Mouse (Mus musculus): ENCODE measurements around the gene Dnpep.

Dnpep gene

DNA sequence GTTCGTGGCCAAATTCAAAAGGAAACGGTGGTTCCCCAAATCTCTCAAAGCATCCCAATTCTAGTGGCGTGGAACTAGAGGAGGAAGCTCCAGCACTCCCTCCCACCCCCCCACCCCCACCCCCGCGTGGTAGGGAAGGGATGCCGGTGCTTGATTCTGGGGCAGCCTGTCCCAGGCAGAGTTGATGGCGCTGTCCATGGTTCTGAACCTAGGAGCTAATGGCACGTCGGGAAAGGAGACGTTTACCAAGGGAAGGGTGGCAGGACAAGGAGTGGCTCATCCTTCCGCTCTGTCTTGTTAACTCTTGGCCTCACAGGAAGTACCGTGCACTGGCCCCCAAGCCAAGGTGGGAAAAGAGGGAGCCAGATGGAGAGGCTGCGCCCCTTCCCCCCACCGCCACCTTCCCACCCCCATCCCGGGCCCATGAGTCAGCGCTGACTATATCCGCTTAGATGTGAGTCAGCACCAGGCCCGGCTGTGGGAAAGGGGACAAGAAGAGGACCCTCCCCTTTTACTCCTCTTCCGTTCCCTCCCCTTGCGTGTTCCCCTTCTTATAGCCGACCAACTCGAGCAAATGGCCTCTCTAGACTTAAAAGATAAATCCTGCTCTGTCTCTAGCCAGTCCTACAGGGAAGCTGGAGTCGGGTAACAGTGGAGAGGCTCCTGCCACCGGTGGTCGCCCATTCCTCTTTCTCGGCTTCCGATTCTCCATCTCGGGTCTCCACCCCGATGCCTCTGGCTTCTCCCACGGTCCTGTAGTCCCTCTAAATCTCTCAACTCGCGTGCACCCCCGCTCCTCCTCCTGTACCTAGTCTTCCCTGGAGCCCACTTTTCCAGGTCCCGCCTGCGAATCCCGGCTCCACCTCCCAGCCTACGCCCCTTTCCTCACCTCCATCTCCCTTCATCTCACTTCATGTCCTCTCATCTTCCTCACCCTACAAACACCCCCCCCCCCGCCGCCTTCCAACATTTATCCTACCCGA is 54.5 kb downstream of the Dnpep start:
- DNase-seq (ENCODE audit: low spot score), result no peak

DNA sequence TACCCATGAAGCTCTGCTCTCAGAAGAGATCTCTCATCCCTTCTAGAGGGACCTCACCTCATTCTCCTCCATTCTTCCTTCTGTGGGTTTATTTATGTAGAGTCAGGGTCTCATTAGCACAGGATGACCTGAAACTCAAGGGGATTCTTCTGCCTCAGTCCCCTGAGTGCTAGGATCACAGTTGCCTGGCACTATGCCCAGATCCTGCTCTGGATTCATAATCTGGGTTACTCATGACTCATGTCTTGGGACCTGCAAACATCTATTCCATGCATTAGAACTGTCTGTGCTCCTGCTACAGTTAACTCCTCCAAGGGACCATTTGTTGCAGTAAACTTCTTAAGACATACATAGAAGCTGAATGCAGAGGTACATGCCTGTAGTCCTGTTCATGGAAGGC is 56.5 kb downstream of the Dnpep start:
- no peak for DNase-seq (ENCODE audit: low spot score)
